Mouse (Mus musculus) C2C12 (cell line): ENCODE data around the gene Calm3.

Experiments
- CEBPB ChIP-seq: IDR thresholded peaks from one replicate; pipeline ENCODE4 v1.6.1; 2011; ENCODE audit warnings: low read depth, mild to moderate bottlenecking, control low read depth, moderate library complexity
- CTCF ChIP-seq: IDR thresholded peaks from one replicate; pipeline ENCODE4 v1.5.1; 2011; ENCODE audit not compliant: control insufficient read depth, insufficient read depth, insufficient read length
- MAX ChIP-seq: IDR thresholded peaks from one replicate; pipeline ENCODE4 v1.6.1; 2011; ENCODE audit warnings: mild to moderate bottlenecking, control low read depth
- MYOG ChIP-seq: IDR thresholded peaks from one replicate; pipeline ENCODE4 v1.6.1; 2011; ENCODE audit not compliant: control insufficient read depth, insufficient read length; ENCODE audit errors: extremely low read depth
- USF1 ChIP-seq: IDR thresholded peaks from one replicate; pipeline ENCODE4 v1.6.1; 2011; ENCODE audit warnings: low read depth, mild to moderate bottlenecking, control low read depth, moderate library complexity

GRCm38 (mm10) chr7:16904120-16904675 lies 19.7 kb downstream of the Calm3 start:
- TF ChIP-seq CTCF (no peak), USF1 (no peak), MAX (no peak), MYOG (no peak), CEBPB (no peak)
